Mouse (Mus musculus): ENCODE results near the gene Rtn4r. TPM values are rescaled to one million over a fixed set of nuclear protein-coding genes. Genes with fewer than 3 reads are reported as not detected.
A peak's percentile ranks its signal among the peaks of the same experiment; 100 is the strongest.

The Rtn4r gene
- polyA plus RNA-seq, 1 experiment: not detected

GRCm38 (mm10) chr16:18119031-18119730 is 8.3 kb upstream of the Rtn4r start:
- TF ChIP-seq POLR2A (IDR thresholded peaks at IDR 0.05; ENCODE audit: insufficient read depth, low read depth, low read length) (no peak), CTCF (IDR thresholded peaks at IDR 0.05; ENCODE audit: insufficient read depth, low read depth, low read length) (peak; percentile 48; the same call in 1 of the 2 replicates)
- Histone ChIP-seq H3K27ac (ENCODE audit: insufficient read depth, low read depth, low read length) (no peak overlapping the region), H3K4me3 (ENCODE audit: insufficient read depth, low read depth, low read length) (no peak overlapping the region), H3K4me1 (ENCODE audit: control insufficient read depth, insufficient read depth, low read length) (0 out of 2 replicates have a peak, but pooled peaks cover 5% of the 10 kb centered on the region)
- WGBS: 19% methylated on average over 8 of the region's 8 CpGs

DNA sequence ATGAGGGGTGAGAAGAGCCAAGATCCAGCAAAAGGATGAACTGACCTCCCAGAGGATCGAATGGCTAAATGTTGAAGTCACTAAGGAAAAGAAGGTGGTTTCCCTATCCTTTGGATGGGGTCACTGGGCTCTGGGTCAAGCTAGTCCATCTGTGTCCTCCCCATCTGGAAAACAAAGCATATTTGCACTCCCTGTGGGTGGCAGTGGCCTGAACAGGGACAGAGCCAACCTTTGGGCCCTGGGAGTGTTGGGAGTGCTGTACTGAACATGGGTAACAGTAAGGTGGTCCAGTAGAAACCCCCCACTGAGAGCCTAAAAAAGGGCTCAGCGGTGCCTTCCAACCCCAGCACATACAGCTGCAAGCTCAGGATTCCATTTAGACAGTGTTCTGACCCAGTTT is 4.7 kb upstream of the Rtn4r start:
- Histone ChIP-seq H3K4me3 (ENCODE audit: insufficient read depth, low read depth, low read length) (no peak overlapping the region), H3K4me1 (ENCODE audit: control insufficient read depth, insufficient read depth, low read length) (peaks cover 9% of the 10 kb centered on the region), H3K27ac (ENCODE audit: insufficient read depth, low read depth, low read length) (no peak overlapping the region)
- 71% methylated on average over 2 of the region's 2 CpGs for WGBS
- no peak for TF ChIP-seq CTCF (IDR thresholded peaks at IDR 0.05; ENCODE audit: insufficient read depth, low read depth, low read length)
- TF ChIP-seq POLR2A (IDR thresholded peaks at IDR 0.05; ENCODE audit: insufficient read depth, low read depth, low read length): no peak

DNA sequence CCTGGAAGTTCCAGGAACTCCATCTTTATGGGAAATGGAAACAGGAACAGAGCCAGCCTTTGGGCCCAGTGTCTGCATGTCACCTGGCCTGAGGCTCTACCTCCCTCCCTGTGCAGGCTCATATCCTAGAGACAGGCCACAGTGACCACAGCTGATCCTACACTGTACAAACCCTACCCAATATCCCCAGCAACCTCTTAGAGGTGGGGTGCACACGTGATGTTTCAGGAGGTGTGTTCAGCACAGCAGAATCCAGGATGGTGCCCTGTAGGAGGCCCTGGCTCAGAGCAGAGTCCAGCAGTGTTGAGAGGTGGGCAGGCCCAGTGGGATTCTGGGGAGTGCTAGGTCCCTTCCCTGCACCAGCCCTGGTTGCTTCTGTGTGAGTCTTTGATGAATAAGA is 4.0 kb upstream of the Rtn4r start:
- Histone ChIP-seq H3K4me3 (ENCODE audit: insufficient read depth, low read depth, low read length) (no peak overlapping the region), H3K27ac (ENCODE audit: insufficient read depth, low read depth, low read length) (no peak overlapping the region), H3K4me1 (ENCODE audit: control insufficient read depth, insufficient read depth, low read length) (peaks cover 16% of the 10 kb centered on the region)
- WGBS: 75% methylated on average over 1 of the region's 1 CpGs
- TF ChIP-seq POLR2A (IDR thresholded peaks at IDR 0.05; ENCODE audit: insufficient read depth, low read depth, low read length): no peak
- TF ChIP-seq CTCF (IDR thresholded peaks at IDR 0.05; ENCODE audit: insufficient read depth, low read depth, low read length): no peak

DNA sequence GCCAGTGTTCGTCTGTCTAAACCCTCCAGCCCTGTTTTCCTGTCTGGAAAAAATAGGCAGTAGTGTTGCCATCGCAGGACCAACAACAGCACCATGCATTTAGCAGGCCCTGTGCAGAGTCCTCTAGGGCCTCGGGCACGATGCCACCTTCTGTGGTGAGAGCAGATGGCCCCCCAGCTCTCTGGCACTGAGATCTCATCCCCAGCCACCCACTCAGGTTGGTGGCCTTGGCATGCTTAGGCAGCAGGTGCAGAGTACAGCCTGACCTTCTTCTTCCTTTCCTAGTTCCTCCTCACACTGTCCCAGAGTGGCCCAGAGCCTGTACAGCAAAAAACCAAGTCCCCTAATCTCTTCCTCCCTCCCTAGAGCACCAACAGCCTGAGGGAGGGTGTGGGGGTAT is 3.4 kb upstream of the Rtn4r start:
- 85% methylated on average over 4 of the region's 4 CpGs for WGBS
- Histone ChIP-seq H3K4me3 (ENCODE audit: insufficient read depth, low read depth, low read length) (no peak overlapping the region), H3K4me1 (ENCODE audit: control insufficient read depth, insufficient read depth, low read length) (peaks cover 17% of the 10 kb centered on the region), H3K27ac (ENCODE audit: insufficient read depth, low read depth, low read length) (no peak overlapping the region)
- no peak for TF ChIP-seq POLR2A (IDR thresholded peaks at IDR 0.05; ENCODE audit: insufficient read depth, low read depth, low read length)
- no peak for TF ChIP-seq CTCF (IDR thresholded peaks at IDR 0.05; ENCODE audit: insufficient read depth, low read depth, low read length)

GRCm38 (mm10) chr16:18124626-18125025 is 2.8 kb upstream of the Rtn4r start:
- TF ChIP-seq CTCF (IDR thresholded peaks at IDR 0.05; ENCODE audit: insufficient read depth, low read depth, low read length): no peak
- no peak for TF ChIP-seq POLR2A (IDR thresholded peaks at IDR 0.05; ENCODE audit: insufficient read depth, low read depth, low read length)
- Histone ChIP-seq H3K27ac (ENCODE audit: insufficient read depth, low read depth, low read length) (no peak overlapping the region), H3K4me3 (ENCODE audit: insufficient read depth, low read depth, low read length) (no peak overlapping the region), H3K4me1 (ENCODE audit: control insufficient read depth, insufficient read depth, low read length) (peaks cover 18% of the 10 kb centered on the region)
- 63% methylated on average over 5 of the region's 5 CpGs for WGBS

DNA sequence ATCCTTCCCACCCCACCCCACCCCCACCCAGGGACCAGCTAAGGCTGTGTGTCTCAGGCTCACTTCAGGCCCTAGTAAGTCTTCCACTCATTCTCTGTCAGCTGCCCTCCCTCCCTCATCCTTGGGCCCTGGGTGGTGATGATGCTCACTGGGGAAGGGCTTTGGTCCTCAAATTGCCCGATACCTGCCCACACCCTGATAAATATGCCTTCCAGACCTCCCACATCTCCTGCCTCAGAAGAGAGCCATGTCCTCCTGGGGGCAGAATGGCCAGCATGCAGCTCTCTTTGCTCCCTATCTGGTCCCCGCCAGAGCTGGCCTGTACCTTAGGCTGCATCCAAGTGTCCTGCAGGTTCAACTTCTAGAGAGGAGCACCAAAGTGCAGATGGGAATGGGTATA is 2.3 kb upstream of the Rtn4r start:
- WGBS: 96% methylated on average over 2 of the region's 2 CpGs
- no peak for TF ChIP-seq POLR2A (IDR thresholded peaks at IDR 0.05; ENCODE audit: insufficient read depth, low read depth, low read length)
- no peak for TF ChIP-seq CTCF (IDR thresholded peaks at IDR 0.05; ENCODE audit: insufficient read depth, low read depth, low read length)
- peaks cover 20% of the 10 kb centered on the region for H3K4me1 ChIP-seq (ENCODE audit: control insufficient read depth, insufficient read depth, low read length)
- no peak overlapping the region for H3K4me3 ChIP-seq (ENCODE audit: insufficient read depth, low read depth, low read length)
- H3K27ac ChIP-seq (ENCODE audit: insufficient read depth, low read depth, low read length): no peak overlapping the region

DNA sequence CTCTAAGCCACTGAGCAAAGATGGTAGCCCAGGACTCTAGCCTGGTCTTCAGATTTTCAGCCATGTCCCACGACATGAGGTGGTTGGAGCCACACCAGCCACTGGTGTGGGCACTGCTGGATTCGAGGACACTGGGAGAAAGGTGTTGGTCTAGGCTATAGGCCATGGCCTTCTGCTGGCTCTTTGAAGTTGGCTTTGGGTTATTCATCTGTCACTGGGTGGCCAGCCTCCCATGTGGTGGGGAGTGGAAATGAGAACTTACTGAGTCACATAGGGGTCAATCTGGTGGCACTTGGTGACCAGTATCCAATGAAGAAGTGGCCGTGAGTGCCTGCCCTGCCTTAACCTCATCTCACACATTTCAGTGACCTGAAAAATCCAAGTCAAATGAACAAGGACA is 1.2 kb upstream of the Rtn4r start:
- no peak for TF ChIP-seq CTCF (IDR thresholded peaks at IDR 0.05; ENCODE audit: insufficient read depth, low read depth, low read length)
- no peak for TF ChIP-seq POLR2A (IDR thresholded peaks at IDR 0.05; ENCODE audit: insufficient read depth, low read depth, low read length)
- H3K4me3 ChIP-seq (ENCODE audit: insufficient read depth, low read depth, low read length): no peak overlapping the region
- WGBS: 93% methylated on average over 3 of the region's 3 CpGs
- H3K27ac ChIP-seq (ENCODE audit: insufficient read depth, low read depth, low read length): no peak overlapping the region
- peaks cover 25% of the 10 kb centered on the region for H3K4me1 ChIP-seq (ENCODE audit: control insufficient read depth, insufficient read depth, low read length)

GRCm38 (mm10) chr16:18127871-18128563 is 575 bp downstream of the Rtn4r start:
- H3K4me1 ChIP-seq (ENCODE audit: control insufficient read depth, insufficient read depth, low read length): peaks cover 33% of the 10 kb centered on the region
- TF ChIP-seq POLR2A (IDR thresholded peaks at IDR 0.05; ENCODE audit: insufficient read depth, low read depth, low read length) (no peak), CTCF (IDR thresholded peaks at IDR 0.05; ENCODE audit: insufficient read depth, low read depth, low read length) (no peak)
- H3K4me3 ChIP-seq (ENCODE audit: insufficient read depth, low read depth, low read length): peak overlapping the region; percentile 65
- H3K27ac ChIP-seq (ENCODE audit: insufficient read depth, low read depth, low read length): no peak overlapping the region
- 4% methylated on average over 52 of the region's 52 CpGs for WGBS

GRCm38 (mm10) chr16:18128564-18128935 is 1.1 kb downstream of the Rtn4r start:
- WGBS: 62% methylated on average over 6 of the region's 6 CpGs
- Histone ChIP-seq H3K4me3 (ENCODE audit: insufficient read depth, low read depth, low read length) (peak overlapping the region; percentile 65), H3K27ac (ENCODE audit: insufficient read depth, low read depth, low read length) (no peak overlapping the region), H3K4me1 (ENCODE audit: control insufficient read depth, insufficient read depth, low read length) (peaks cover 33% of the 10 kb centered on the region)
- TF ChIP-seq CTCF (IDR thresholded peaks at IDR 0.05; ENCODE audit: insufficient read depth, low read depth, low read length): no peak
- TF ChIP-seq POLR2A (IDR thresholded peaks at IDR 0.05; ENCODE audit: insufficient read depth, low read depth, low read length): no peak
